11 mouse cellular contexts compared by ENCODE assay signal in the genomic region with DNA sequence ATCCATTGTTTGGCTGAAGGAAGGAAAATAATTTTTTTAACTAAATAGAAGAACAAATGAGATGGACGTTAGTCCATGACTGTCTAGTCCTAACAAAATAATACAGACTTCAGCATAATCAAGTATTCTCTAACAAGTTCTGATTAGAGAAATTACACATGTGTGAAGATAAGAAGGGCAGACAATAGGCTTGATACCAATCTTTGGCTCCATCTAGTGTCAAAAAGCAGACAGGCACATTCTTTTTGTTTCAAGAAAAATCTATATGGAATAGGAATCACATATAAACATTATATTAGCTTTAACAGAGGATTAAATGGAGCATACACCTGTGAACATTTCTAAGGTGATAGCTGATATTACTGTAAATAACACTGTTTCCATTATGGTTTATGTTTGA.
A peak's percentile ranks its signal among the peaks of the same experiment; 100 is the strongest.
DNase-seq lines count a peak whose midpoint lies in the region.
"Had no signal": no experiment of that assay in that cellular context is flagged by ENCODE, and none has a peak within 500 bp of the region (broad histone marks: within the 10 kb centered on the region; RNA-seq: fewer than 3 reads in every experiment).

No protein-coding gene starts in this region.

- peak; percentile 19 for DNase-seq in embryo, embryonic 10 days (ENCODE audit: low spot score)
- no peak for DNase-seq in embryo, embryonic 9.5 days (ENCODE audit: extremely low spot score)
- peak; percentile 20 for DNase-seq in layer of hippocampus, adult 9-10 months (ENCODE audit: low spot score)
- DNase-seq in layer of hippocampus, postnatal 10 days (ENCODE audit: low spot score in 2 of 2) = no peak
- DNase-seq in Muller cell, postnatal 12 days (ENCODE audit: inconsistent ontology term) = peak; percentile 30
- DNase-seq in naive thymus-derived CD4-positive, alpha-beta T cell, adult 2 months (ENCODE audit: low read depth) = peak; percentile 13
- DNase-seq in urinary bladder, postnatal 25 days (ENCODE audit: low spot score) = no peak
- no peak for DNase-seq in right cerebral cortex, adult 2 months (ENCODE audit: low spot score in 2 of 2)
- DNase-seq: B cell, adult 2 months; gastrocnemius, postnatal 10 days; heart, postnatal 36 days had no signal

Comparison
In these comparisons a context has a peak if more than half of its experiments do, and no peak if none do; other contexts are left out.
1. DNase-seq: peak in embryo, embryonic 10 days (single experiment), layer of hippocampus, adult 9-10 months (single experiment), Muller cell, postnatal 12 days (single experiment) and naive thymus-derived CD4-positive, alpha-beta T cell, adult 2 months (single experiment); none in embryo, embryonic 9.5 days (single experiment), layer of hippocampus, postnatal 10 days (0 of 2), urinary bladder, postnatal 25 days (single experiment) and right cerebral cortex, adult 2 months (0 of 2).